Mouse (Mus musculus): Measurements from ENCODE around the gene Dand5. TPM values are rescaled to one million over a fixed set of nuclear protein-coding genes. Genes with fewer than 3 reads are reported as not detected.

The Dand5 gene
- polyA plus RNA-seq, 1 experiment, result 27.1 TPM

GRCm38 (mm10) chr8:84789855-84790486, 32.7 kb downstream of the Dand5 start:
- Histone ChIP-seq H3K4me1 (ENCODE audit: control insufficient read depth, insufficient read depth, low read length) (peaks cover 12% of the 10 kb centered on the region), H3K4me3 (ENCODE audit: control insufficient read depth, low read depth, low read length) (no peak overlapping the region), H3K36me3 (ENCODE audit: control insufficient read depth, insufficient read depth, low read length) (no peaks in the 10 kb centered on the region), H3K27ac (ENCODE audit: control insufficient read depth, insufficient read depth, low read depth, low read length) (no peak overlapping the region), H3K27me3 (ENCODE audit: control insufficient read depth, insufficient read depth, low read length) (no peaks in the 10 kb centered on the region)
- TF ChIP-seq POLR2A (IDR thresholded peaks at IDR 0.05; ENCODE audit: control insufficient read depth, low read depth, low read length) (no peak), CTCF (IDR thresholded peaks at IDR 0.05; ENCODE audit: control insufficient read depth, insufficient read depth, insufficient replicate concordance, low read depth, low read length) (no peak)

- TF ChIP-seq POLR2A (IDR thresholded peaks at IDR 0.05; ENCODE audit: control insufficient read depth, low read depth, low read length) (no peak), CTCF (IDR thresholded peaks at IDR 0.05; ENCODE audit: control insufficient read depth, insufficient read depth, insufficient replicate concordance, low read depth, low read length) (no peak)
Observed at GRCm38 (mm10) chr8:84789345-84789744, 33.3 kb downstream of the Dand5 start.

DNA sequence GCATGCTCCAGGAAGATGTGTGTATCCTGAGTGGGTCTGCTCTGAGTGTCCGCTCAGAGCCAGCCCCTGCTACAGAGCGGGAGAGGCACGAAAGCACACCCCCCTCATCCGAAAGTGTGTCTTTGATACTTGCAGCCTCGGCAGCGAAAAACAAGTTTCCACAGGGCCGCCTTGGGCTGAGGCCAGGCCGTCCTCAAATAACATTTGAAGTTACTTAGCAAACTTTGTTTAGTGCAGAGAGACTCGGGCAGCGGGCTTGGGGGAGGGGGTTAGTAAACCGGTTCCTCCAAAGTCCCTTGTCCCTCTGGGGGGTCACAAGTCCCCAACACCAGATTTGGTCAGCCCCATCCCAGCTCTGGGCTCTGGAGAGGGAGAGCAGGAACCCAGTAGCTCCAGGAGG, 33.7 kb downstream of the Dand5 start:
- no peak overlapping the region for H3K27ac ChIP-seq (ENCODE audit: control insufficient read depth, insufficient read depth, low read depth, low read length)
- TF ChIP-seq POLR2A (IDR thresholded peaks at IDR 0.05; ENCODE audit: control insufficient read depth, low read depth, low read length), result no peak
- TF ChIP-seq CTCF (IDR thresholded peaks at IDR 0.05; ENCODE audit: control insufficient read depth, insufficient read depth, insufficient replicate concordance, low read depth, low read length), result no peak
- H3K4me3 ChIP-seq (ENCODE audit: control insufficient read depth, low read depth, low read length), result no peak overlapping the region
- H3K27me3 ChIP-seq (ENCODE audit: control insufficient read depth, insufficient read depth, low read length), result no peaks in the 10 kb centered on the region
- no peaks in the 10 kb centered on the region for H3K36me3 ChIP-seq (ENCODE audit: control insufficient read depth, insufficient read depth, low read length)
- peaks cover 22% of the 10 kb centered on the region for H3K4me1 ChIP-seq (ENCODE audit: control insufficient read depth, insufficient read depth, low read length)

More at GRCm38 (mm10) chr8:84789345-84789744, 33.3 kb downstream of the Dand5 start:
- Histone ChIP-seq H3K4me1 (ENCODE audit: control insufficient read depth, insufficient read depth, low read length) (peaks cover 19% of the 10 kb centered on the region), H3K27me3 (ENCODE audit: control insufficient read depth, insufficient read depth, low read length) (no peaks in the 10 kb centered on the region), H3K4me3 (ENCODE audit: control insufficient read depth, low read depth, low read length) (no peak overlapping the region), H3K27ac (ENCODE audit: control insufficient read depth, insufficient read depth, low read depth, low read length) (no peak overlapping the region), H3K36me3 (ENCODE audit: control insufficient read depth, insufficient read depth, low read length) (no peaks in the 10 kb centered on the region)

- peaks cover 22% of the 10 kb centered on the region for H3K4me1 ChIP-seq (ENCODE audit: control insufficient read depth, insufficient read depth, low read length)
- no peaks in the 10 kb centered on the region for H3K27me3 ChIP-seq (ENCODE audit: control insufficient read depth, insufficient read depth, low read length)
- TF ChIP-seq POLR2A (IDR thresholded peaks at IDR 0.05; ENCODE audit: control insufficient read depth, low read depth, low read length) (no peak), CTCF (IDR thresholded peaks at IDR 0.05; ENCODE audit: control insufficient read depth, insufficient read depth, insufficient replicate concordance, low read depth, low read length) (no peak)
- H3K4me3 ChIP-seq (ENCODE audit: control insufficient read depth, low read depth, low read length), result no peak overlapping the region
- no peak overlapping the region for H3K27ac ChIP-seq (ENCODE audit: control insufficient read depth, insufficient read depth, low read depth, low read length)
- H3K36me3 ChIP-seq (ENCODE audit: control insufficient read depth, insufficient read depth, low read length), result no peaks in the 10 kb centered on the region
Observed at GRCm38 (mm10) chr8:84787523-84788302, 34.9 kb downstream of the Dand5 start.

DNA sequence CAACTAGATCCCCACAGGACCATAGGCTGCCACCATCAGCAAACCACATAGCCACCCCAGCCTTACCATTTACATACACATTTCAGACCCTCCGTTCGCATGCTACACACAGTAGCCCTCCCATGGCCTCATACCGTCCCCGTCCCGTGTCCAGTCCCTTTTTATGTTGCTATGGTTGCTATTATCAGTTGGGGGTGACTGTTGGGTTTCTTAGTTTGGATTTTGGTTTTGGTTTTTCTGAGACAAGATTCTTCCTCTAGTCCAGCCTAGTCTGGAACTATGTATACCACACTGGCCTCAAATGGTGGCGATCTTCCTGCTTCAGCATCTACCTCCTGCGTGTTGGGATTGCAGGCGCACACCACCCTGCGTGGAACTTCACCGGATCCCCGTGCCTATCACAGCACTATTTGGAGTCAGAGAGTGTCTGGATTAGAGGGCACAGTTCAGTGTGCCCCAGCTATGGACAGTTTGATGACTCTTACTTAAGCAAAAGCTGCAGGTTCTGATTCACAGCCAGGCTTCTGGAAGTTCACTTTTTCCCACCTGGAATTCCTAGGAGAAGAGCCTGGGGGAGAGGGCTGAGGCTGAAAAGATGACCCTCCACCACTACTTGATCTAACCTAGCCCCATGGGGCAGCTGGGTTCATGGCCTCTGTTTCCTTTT, 35.7 kb downstream of the Dand5 start:
- Histone ChIP-seq H3K27ac (ENCODE audit: control insufficient read depth, insufficient read depth, low read depth, low read length) (no peak overlapping the region), H3K4me1 (ENCODE audit: control insufficient read depth, insufficient read depth, low read length) (peaks cover 22% of the 10 kb centered on the region), H3K4me3 (ENCODE audit: control insufficient read depth, low read depth, low read length) (no peak overlapping the region), H3K36me3 (ENCODE audit: control insufficient read depth, insufficient read depth, low read length) (no peaks in the 10 kb centered on the region), H3K27me3 (ENCODE audit: control insufficient read depth, insufficient read depth, low read length) (no peaks in the 10 kb centered on the region)
- TF ChIP-seq CTCF (IDR thresholded peaks at IDR 0.05; ENCODE audit: control insufficient read depth, insufficient read depth, insufficient replicate concordance, low read depth, low read length) (no peak), POLR2A (IDR thresholded peaks at IDR 0.05; ENCODE audit: control insufficient read depth, low read depth, low read length) (no peak)

GRCm38 (mm10) chr8:84785756-84786677, 36.6 kb downstream of the Dand5 start:
- peaks cover 22% of the 10 kb centered on the region for H3K4me1 ChIP-seq (ENCODE audit: control insufficient read depth, insufficient read depth, low read length)
- no peak for TF ChIP-seq POLR2A (IDR thresholded peaks at IDR 0.05; ENCODE audit: control insufficient read depth, low read depth, low read length)
- no peak for TF ChIP-seq CTCF (IDR thresholded peaks at IDR 0.05; ENCODE audit: control insufficient read depth, insufficient read depth, insufficient replicate concordance, low read depth, low read length)
- no peak overlapping the region for H3K4me3 ChIP-seq (ENCODE audit: control insufficient read depth, low read depth, low read length)
- H3K36me3 ChIP-seq (ENCODE audit: control insufficient read depth, insufficient read depth, low read length), result no peaks in the 10 kb centered on the region
- no peaks in the 10 kb centered on the region for H3K27me3 ChIP-seq (ENCODE audit: control insufficient read depth, insufficient read depth, low read length)
- no peak overlapping the region for H3K27ac ChIP-seq (ENCODE audit: control insufficient read depth, insufficient read depth, low read depth, low read length)

Data from testis, adult 2 months (tissue).